Mouse (Mus musculus): ENCODE data around the gene Pou5f1. TPM values are rescaled to one million over a fixed set of nuclear protein-coding genes. Genes with fewer than 3 reads are reported as not detected.

Gene Pou5f1
- polyA plus RNA-seq, 1 experiment from 2014 or later = not detected

GRCm38 (mm10) chr17:35550871-35551270 lies 45.1 kb downstream of the Pou5f1 start:
- Histone ChIP-seq H3K27me3 (replicated peaks; ENCODE audit: control insufficient read depth, insufficient read depth, low read length) (no peaks in the 10 kb centered on the region), H3K27ac (ENCODE audit: low read depth, low read length) (no peak overlapping the region), H3K9ac (ENCODE audit: low read depth, low read length) (no peak overlapping the region), H3K4me2 (replicated peaks; ENCODE audit: low read depth) (no peak overlapping the region), H3K36me3 (ENCODE audit: control insufficient read depth, insufficient read depth) (no peaks in the 10 kb centered on the region), H3K4me1 (replicated peaks; ENCODE audit: control insufficient read depth, insufficient read depth, low read length) (no peaks in the 10 kb centered on the region), H3K9me3 (ENCODE audit: control insufficient read depth) (no peaks in the 10 kb centered on the region), H3K4me3 (ENCODE audit: low read depth, low read length) (no peak overlapping the region)
- no peak for ATAC-seq
- 34% methylated on average over 8 of the region's 8 CpGs for WGBS
- no peak for TF ChIP-seq CTCF (IDR thresholded peaks at IDR 0.05; ENCODE audit: low read depth)

- no peaks in the 10 kb centered on the region for H3K36me3 ChIP-seq (ENCODE audit: control insufficient read depth, insufficient read depth)
- no peaks in the 10 kb centered on the region for H3K9me3 ChIP-seq (ENCODE audit: control insufficient read depth)
- no peak within 1 kb of the TSS for H3K9ac ChIP-seq (ENCODE audit: low read depth, low read length)
- no peaks in the 10 kb centered on the region for H3K4me1 ChIP-seq (replicated peaks; ENCODE audit: control insufficient read depth, insufficient read depth, low read length)
- TF ChIP-seq CTCF (IDR thresholded peaks at IDR 0.05; ENCODE audit: low read depth) = no peak
- no peak within 1 kb of the TSS for H3K4me2 ChIP-seq (replicated peaks; ENCODE audit: low read depth)
- no peaks in the 10 kb centered on the region for H3K27me3 ChIP-seq (replicated peaks; ENCODE audit: control insufficient read depth, insufficient read depth, low read length)
- H3K27ac ChIP-seq (ENCODE audit: low read depth, low read length) = no peak within 1 kb of the TSS
- H3K4me3 ChIP-seq (ENCODE audit: low read depth, low read length) = no peak within 1 kb of the TSS
- no peak for ATAC-seq
- WGBS = 85% methylated on average over 10 of the region's 10 CpGs
Observed at GRCm38 (mm10) chr17:35551881-35552414, 46.1 kb downstream of the Pou5f1 start, which contains the start of gene Cdsn. TSS of gene Cdsn (plus strand) at chr17:35552128.

DNA sequence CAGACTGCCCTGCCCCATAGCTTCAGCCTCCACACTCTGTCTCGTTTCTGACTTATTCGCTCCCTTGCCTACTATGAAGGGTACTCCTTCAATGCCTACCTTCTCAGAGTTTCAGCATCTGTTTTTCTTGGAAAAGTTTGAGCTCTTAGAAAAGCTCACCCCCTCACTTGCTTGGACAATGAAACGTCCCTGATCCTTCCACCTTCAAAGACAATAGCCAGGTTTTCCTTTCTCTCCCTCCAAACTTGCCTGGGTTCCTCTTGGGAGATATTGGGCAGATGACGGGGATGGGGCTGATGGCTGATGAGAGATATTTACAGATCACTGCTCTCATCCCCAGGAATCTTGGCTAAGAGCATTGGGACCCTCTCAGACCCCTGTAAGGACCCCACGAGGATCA lies 48.5 kb downstream of the Pou5f1 start:
- H3K27ac ChIP-seq (ENCODE audit: low read depth, low read length) = no peak overlapping the region
- no peaks in the 10 kb centered on the region for H3K4me1 ChIP-seq (replicated peaks; ENCODE audit: control insufficient read depth, insufficient read depth, low read length)
- no peak overlapping the region for H3K9ac ChIP-seq (ENCODE audit: low read depth, low read length)
- no peak for TF ChIP-seq CTCF (IDR thresholded peaks at IDR 0.05; ENCODE audit: low read depth)
- no peak overlapping the region for H3K4me3 ChIP-seq (ENCODE audit: low read depth, low read length)
- H3K36me3 ChIP-seq (ENCODE audit: control insufficient read depth, insufficient read depth) = no peaks in the 10 kb centered on the region
- H3K9me3 ChIP-seq (ENCODE audit: control insufficient read depth) = no peaks in the 10 kb centered on the region
- no peak overlapping the region for H3K4me2 ChIP-seq (replicated peaks; ENCODE audit: low read depth)
- no peak for ATAC-seq
- WGBS = 85% methylated on average over 5 of the region's 5 CpGs
- no peaks in the 10 kb centered on the region for H3K27me3 ChIP-seq (replicated peaks; ENCODE audit: control insufficient read depth, insufficient read depth, low read length)

- H3K27ac ChIP-seq (ENCODE audit: low read depth, low read length) = no peak overlapping the region
- ATAC-seq = no peak
- no peak for TF ChIP-seq CTCF (IDR thresholded peaks at IDR 0.05; ENCODE audit: low read depth)
- H3K4me3 ChIP-seq (ENCODE audit: low read depth, low read length) = no peak overlapping the region
- H3K36me3 ChIP-seq (ENCODE audit: control insufficient read depth, insufficient read depth) = no peaks in the 10 kb centered on the region
- WGBS = 90% methylated on average over 18 of the region's 18 CpGs
- no peaks in the 10 kb centered on the region for H3K9me3 ChIP-seq (ENCODE audit: control insufficient read depth)
- no peak overlapping the region for H3K9ac ChIP-seq (ENCODE audit: low read depth, low read length)
- no peaks in the 10 kb centered on the region for H3K27me3 ChIP-seq (replicated peaks; ENCODE audit: control insufficient read depth, insufficient read depth, low read length)
- H3K4me1 ChIP-seq (replicated peaks; ENCODE audit: control insufficient read depth, insufficient read depth, low read length) = no peaks in the 10 kb centered on the region
- H3K4me2 ChIP-seq (replicated peaks; ENCODE audit: low read depth) = no peak overlapping the region
Observed at GRCm38 (mm10) chr17:35554761-35555397, 49.1 kb downstream of the Pou5f1 start.

DNA sequence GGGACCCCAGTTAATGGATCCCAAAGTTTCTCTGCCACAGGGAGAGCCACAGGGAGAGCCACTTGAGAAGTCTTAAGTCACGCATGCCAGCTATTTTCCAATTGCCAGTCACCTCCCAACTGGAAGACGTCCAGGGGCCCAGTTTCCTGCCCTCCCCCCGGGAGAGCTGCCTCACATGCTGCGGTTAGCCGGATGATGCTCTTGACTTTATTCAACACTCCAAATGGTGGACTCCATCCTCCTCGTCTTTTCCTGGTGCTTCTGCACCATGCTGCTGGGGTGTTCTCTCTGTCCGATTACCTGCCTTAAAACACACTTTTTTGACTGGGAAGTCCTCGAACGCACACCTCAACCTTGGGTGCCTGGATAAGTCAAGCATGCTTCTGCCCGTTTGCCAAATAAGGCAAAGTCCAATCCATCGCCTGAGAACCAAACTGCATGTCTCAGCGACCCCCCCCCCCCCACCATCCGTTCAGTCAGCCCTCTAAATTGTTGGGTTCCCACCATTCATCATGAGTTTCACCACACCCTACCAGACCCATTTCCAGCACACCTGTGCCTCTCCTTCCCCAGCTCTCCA lies 50.5 kb downstream of the Pou5f1 start:
- no peak overlapping the region for H3K4me3 ChIP-seq (ENCODE audit: low read depth, low read length)
- TF ChIP-seq CTCF (IDR thresholded peaks at IDR 0.05; ENCODE audit: low read depth) = no peak
- H3K9me3 ChIP-seq (ENCODE audit: control insufficient read depth) = no peaks in the 10 kb centered on the region
- H3K4me1 ChIP-seq (replicated peaks; ENCODE audit: control insufficient read depth, insufficient read depth, low read length) = no peaks in the 10 kb centered on the region
- no peak overlapping the region for H3K4me2 ChIP-seq (replicated peaks; ENCODE audit: low read depth)
- 0 out of 2 replicates have a peak overlapping the region, but pooled peaks have one; percentile 21 for H3K27ac ChIP-seq (ENCODE audit: low read depth, low read length)
- H3K27me3 ChIP-seq (replicated peaks; ENCODE audit: control insufficient read depth, insufficient read depth, low read length) = no peaks in the 10 kb centered on the region
- no peaks in the 10 kb centered on the region for H3K36me3 ChIP-seq (ENCODE audit: control insufficient read depth, insufficient read depth)
- peak; percentile 15 for ATAC-seq
- 78% methylated on average over 13 of the region's 13 CpGs for WGBS
- H3K9ac ChIP-seq (ENCODE audit: low read depth, low read length) = no peak overlapping the region

DNA sequence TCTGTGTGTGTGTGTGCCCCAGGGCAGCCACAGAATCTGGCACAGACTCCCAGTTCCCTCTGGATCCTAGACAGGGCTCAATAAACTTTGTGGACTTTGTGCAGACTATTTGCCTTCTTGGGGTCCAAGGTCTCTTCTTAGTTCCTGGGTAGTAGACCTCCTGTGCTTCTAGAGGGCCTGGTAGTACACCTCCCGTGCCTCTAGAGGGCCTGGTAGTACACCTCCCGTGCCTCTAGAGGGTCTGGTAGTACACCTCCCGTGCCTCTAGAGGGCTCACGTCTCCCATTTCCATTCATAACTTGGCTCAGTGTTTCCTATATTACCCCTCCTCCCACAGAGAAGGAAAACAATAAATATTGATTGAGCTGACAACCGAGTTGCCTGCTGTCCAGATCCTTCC lies 51.0 kb downstream of the Pou5f1 start:
- WGBS = 12% methylated on average over 5 of the region's 5 CpGs
- Histone ChIP-seq H3K9me3 (ENCODE audit: control insufficient read depth) (no peaks in the 10 kb centered on the region), H3K4me3 (ENCODE audit: low read depth, low read length) (no peak overlapping the region), H3K9ac (ENCODE audit: low read depth, low read length) (no peak overlapping the region), H3K27ac (ENCODE audit: low read depth, low read length) (peak overlapping the region; percentile 50; the same call in 1 of the 2 replicates), H3K27me3 (replicated peaks; ENCODE audit: control insufficient read depth, insufficient read depth, low read length) (no peaks in the 10 kb centered on the region), H3K36me3 (ENCODE audit: control insufficient read depth, insufficient read depth) (no peaks in the 10 kb centered on the region), H3K4me1 (replicated peaks; ENCODE audit: control insufficient read depth, insufficient read depth, low read length) (no peaks in the 10 kb centered on the region), H3K4me2 (replicated peaks; ENCODE audit: low read depth) (peak overlapping the region; percentile 41; the same call in 1 of the 2 replicates)
- peak; percentile 97 for TF ChIP-seq CTCF (IDR thresholded peaks at IDR 0.05; ENCODE audit: low read depth)
- peak; percentile 96 for ATAC-seq

Data from intestine, postnatal 0 days (tissue).